Mouse (Mus musculus): ENCODE results near the gene Gm20388. TPM values are rescaled to one million over a fixed set of nuclear protein-coding genes. Genes with fewer than 3 reads are reported as not detected.

Gm20388 gene
- total RNA-seq, 2 experiments from 2014 or later, result 12.7 TPM; not detected in 1

DNA sequence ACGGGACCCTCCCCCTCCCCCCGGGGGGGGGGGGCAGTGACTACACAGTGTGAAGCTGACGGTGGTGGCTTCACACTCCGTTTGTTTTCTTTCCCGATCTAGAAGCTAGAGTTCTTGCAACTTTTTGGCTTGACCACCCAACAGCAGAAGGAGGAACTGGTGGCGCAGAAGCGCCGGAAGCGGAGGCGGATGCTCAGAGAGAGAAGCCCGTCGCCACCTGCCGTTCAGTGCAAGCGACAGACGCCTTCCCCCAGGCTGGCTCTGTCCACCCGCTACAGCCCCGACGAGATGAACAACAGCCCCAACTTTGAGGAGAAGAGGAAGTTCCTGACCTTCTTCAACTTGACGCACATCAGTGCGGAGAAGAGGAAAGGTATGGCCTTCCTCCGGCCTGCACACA, 661.9 kb downstream of the Gm20388 start:
- peak; percentile 77 to 81 for DNase-seq

DNA sequence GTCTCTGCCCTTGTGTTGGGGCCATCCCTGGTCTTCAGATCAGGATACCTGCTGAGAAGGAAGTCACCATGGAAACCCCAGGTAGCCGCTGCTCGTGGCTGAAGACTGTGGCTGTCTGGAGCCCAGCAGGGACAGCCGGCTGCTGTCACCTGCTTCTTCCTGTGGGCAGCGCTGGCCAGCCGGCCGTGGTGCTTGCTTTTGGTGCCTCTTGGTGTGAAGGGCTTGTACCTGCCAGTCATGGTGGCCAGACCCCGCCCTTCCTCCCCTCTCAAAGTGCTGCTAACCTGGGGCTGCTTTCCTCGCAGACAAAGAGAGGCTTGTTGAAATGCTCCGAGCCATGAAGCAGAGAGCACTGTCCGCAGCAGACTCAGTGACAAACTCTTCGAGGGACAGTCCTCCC, 663.2 kb downstream of the Gm20388 start:
- DNase-seq, result no peak

DNA sequence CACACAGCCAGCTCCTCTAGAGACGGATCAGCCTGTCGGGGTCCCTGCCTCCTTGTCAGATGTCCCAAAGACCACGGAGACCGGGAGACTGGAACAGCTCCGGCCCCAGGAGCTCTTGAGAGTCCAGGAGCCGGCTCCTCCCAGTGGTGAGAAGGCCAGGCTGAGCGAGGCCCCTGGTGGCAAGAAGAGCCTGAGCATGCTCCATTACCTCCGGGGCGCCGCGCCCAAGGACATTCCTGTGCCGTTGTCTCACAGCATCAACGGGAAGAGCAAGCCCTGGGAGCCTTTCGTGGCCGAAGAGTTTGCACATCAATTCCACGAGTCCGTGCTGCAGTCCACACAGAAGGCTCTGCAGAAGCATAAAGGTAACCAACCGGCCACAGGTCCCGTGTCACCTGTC, 664.3 kb downstream of the Gm20388 start:
- no peak for DNase-seq

DNA sequence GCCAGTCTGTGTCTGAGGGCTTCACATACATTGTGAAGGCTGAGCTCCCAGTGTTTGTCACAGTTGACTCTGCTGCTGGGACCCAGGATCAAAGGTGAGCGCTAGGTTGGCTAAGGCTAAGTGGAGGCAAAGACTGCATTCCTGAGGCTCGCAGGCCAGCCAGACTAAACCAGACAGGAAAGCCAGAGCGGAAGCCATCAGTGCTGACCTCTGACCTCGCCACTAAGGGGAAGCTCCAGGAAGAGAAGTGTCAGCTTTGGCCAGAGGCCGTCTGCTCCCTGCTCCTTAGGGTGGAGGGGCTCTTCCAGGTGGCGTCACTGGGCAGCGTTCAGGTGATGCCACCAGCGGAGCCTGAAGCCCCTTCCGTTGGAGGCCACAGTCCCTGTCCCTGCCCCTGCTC, 665.2 kb downstream of the Gm20388 start:
- DNase-seq, result no peak

- no peak for DNase-seq
Observed at GRCm38 (mm10) chr8:120577821-120578220, 667.2 kb downstream of the Gm20388 start.

GRCm38 (mm10) chr8:120580336-120581000, 669.8 kb downstream of the Gm20388 start:
- peak in 1 of 2 experiments; percentile 67 for DNase-seq

DNA sequence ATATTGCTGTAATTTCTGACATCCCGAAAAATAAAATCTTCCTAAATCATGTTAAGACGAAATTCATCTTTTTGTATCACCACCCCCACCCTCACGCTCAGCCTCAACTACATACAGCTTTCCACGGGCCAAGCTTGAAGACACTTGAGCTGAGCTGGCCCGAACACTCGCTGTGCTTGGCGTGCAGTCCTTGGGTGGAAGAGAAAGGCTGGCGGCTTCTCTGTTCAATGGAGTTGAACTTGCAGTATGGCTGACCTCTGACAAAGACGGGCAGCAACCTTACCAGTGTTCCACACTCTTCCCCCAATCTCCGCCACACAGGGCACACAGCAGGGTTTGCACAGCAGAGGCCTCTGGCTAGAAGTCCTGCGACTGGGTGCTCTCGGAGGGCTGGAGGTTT, 670.7 kb downstream of the Gm20388 start:
- no peak for DNase-seq

- no peak for DNase-seq
Observed at GRCm38 (mm10) chr8:120581811-120582210, 671.2 kb downstream of the Gm20388 start.

GRCm38 (mm10) chr8:120585521-120585920, 674.9 kb downstream of the Gm20388 start:
- no peak for DNase-seq

DNA sequence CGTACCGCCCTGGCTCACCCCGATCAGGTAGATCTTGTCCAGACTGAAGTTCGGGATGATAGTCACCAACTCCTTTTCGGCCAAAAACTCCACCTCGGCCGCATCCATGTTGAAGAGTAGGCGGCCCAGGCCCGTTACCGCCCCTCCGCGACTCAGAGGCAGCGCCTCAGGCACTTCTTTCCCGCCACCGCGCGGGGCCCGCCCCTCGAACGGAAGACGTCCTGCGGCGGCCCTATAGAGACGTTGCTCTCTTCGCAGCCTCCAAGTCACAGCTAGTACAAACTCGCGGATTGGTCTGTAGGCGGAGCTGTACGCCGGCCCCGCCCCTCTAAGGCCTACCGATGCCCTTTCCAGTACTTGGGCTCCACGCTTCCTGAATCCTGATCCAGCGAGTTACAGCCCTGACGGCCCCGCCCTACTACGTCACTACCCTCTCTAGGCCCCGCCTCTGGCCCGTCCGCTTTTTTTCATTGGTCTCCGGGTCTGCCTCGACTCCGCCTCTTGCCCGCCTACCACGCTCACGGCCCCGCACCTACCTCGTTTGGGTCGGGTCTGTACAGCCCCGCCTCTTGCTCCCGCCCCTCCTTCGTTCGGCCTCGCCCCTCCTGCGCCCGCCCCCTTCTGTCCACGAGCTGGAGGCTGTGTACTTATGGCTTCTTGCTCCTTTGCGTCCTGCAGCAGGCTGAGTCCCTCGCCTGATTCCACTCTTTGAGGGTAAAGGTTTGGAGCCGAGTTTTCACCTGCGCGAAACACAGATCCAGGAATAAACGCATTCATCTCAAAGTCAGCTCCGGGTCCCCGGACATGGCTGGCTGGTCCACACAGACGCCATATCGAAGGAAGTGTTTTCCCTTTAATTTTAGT, 678.5 kb downstream of the Gm20388 start, which contains the start of gene Gins2:
Gins2 (minus strand) TSS at position 397 of the 864 bp plus-strand sequence.
- peak; percentile 99 to 100 for DNase-seq

- DNase-seq, result no peak
Observed at GRCm38 (mm10) chr8:120589921-120590320, 679.3 kb downstream of the Gm20388 start.

- peak; percentile 58 to 66 for DNase-seq
Observed at GRCm38 (mm10) chr8:120591587-120592292, 681.1 kb downstream of the Gm20388 start.

DNA sequence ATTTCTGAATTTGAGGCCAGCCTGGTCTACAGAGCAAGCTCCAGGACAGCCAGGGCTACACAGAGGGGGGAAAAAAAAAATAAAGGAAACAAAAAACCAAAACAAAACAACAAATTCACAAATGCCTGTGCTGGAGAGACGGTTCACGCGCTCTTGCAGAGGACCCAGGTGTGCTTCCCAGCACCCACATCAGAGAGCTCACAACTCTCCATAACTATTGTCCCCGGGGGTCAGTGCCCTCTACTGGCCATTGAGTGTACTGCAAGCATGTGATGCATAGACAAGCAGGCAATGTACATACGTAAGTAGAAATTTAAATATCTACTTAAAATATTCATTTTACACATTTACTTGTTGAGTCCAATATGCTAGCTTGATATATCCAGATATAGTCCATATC, 683.9 kb downstream of the Gm20388 start:
- DNase-seq, result no peak

DNA sequence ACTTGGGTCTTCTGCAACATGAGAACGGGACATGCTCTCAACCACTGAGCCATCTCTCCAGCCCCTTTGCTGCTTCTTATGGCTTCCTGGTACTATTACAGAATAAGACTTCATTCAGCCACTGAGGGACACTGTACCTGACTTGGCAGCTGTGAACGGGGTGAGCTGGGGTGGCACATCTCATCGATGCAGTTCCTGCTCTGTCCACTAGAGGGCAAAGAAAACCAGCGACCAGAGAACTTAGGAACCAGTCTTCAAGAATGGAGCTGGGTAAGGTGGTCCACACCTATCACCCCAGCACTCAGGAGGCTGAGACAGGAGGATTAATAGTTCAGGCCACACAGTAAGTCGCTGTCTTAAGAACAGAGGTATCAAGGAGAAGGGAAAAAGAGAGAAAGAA, 685.3 kb downstream of the Gm20388 start:
- no peak for DNase-seq

DNA sequence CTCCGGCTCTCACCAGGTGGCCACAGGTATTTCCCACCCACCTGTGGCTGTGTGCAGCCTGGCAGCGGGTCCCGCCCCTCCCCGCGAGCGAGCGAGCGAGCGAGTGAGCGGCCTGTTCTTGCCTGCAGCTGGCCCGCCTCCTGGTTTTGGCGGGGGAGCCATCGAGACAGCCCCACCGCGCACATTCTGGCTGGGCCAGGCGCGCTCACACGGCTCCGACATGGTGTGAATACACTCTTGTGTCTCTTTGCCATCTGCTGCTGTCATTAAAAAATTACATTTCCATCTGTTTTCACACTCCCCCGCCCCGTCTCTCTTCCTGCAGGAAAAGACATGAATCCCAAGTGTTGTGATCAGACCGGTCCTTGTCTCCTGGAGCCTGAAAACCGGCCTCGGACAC, 687.9 kb downstream of the Gm20388 start:
- DNase-seq, result peak; percentile 80 to 89

- peak; percentile 71 to 76 for DNase-seq
Observed at GRCm38 (mm10) chr8:120599504-120599903, 688.9 kb downstream of the Gm20388 start.

DNA sequence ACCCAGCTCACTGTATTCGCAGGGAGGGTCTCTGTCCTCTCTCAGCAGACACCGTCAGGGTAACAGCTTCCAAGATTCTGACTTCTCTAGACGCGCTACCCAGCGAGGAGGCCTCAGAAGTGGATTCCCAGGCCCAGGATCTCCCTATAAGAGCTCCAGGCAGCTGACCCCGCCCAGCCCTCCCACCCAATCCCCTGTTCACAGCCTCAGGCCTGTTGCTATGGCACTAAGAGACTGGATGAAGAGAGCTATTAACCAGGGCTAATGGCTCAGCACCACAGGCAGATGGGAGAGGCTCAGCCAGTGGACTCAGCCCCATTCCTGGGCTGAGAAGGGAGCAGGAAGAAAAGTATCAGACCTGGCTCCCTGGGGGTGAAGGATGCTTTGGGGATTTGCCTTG, 692.0 kb downstream of the Gm20388 start:
- no peak for DNase-seq

DNA sequence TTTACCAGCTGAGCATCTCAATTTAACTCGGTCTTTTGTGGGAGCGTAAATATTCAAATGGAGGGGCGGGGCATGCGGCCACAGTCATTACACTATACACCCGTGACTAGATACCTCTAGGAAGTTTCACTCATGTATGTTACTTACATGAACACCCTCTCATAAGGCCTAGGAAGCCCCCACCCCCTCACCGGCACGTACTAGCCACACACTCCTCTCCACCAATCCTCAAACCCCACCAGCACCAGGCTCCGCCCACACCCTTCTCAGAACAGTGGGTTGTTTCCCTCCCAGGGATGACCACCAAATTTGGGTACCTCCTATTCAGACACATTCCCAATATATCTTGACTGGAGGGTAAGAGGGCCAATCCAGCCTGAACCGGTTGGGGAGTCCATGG, 696.8 kb downstream of the Gm20388 start:
- no peak for DNase-seq

- DNase-seq, result peak; percentile 74 to 81
Observed at GRCm38 (mm10) chr8:120607885-120608284, 697.2 kb downstream of the Gm20388 start.

GRCm38 (mm10) chr8:120610824-120611223, 700.2 kb downstream of the Gm20388 start:
- no peak for DNase-seq

GRCm38 (mm10) chr8:120614491-120614890, 703.9 kb downstream of the Gm20388 start:
- DNase-seq, result no peak

GRCm38 (mm10) chr8:120616663-120617626, 706.3 kb downstream of the Gm20388 start:
- no peak for DNase-seq
